Mouse (Mus musculus) intestine, postnatal 0 days (tissue): Measurements from ENCODE around the gene Polr2c. TPM values are rescaled to one million over a fixed set of nuclear protein-coding genes. Genes with fewer than 3 reads are reported as not detected.
A peak's percentile ranks its signal among the peaks of the same experiment; 100 is the strongest.

Experiments
- ATAC-seq: fragments of 200-750 bp; cut with Nextera tagmentation; 2 replicates; pipeline ENCODE4 v1.8.0; 2017; ENCODE audit warnings: mild to moderate bottlenecking, moderate TSS enrichment, moderate library complexity
- H3K27ac ChIP-seq: fragments of 300-500 bp; sonication (generic); 2 replicates; pipeline ENCODE4 v1.5.1; 2014; ENCODE audit warnings: mild to moderate bottlenecking, low read depth, low read length, moderate library complexity
- H3K27me3 ChIP-seq: fragments of 300-500 bp; sonication (generic); replicated peaks from 2 replicates; pipeline ENCODE4 v1.6.1; 2014; ENCODE audit warnings: low read length, mixed read lengths; ENCODE audit not compliant: control insufficient read depth, insufficient read depth
- H3K36me3 ChIP-seq: fragments of 300-500 bp; sonication (generic); 2 replicates; pipeline ENCODE4 v1.6.1; 2014; ENCODE audit warnings: mild to moderate bottlenecking, moderate library complexity; ENCODE audit not compliant: control insufficient read depth, insufficient read depth
- H3K4me1 ChIP-seq: fragments of 300-500 bp; sonication (generic); replicated peaks from 2 replicates; pipeline ENCODE4 v1.6.1; 2014; ENCODE audit warnings: antibody characterized with exemption, low read length, mixed read lengths; ENCODE audit not compliant: control insufficient read depth, insufficient read depth
- H3K4me2 ChIP-seq: fragments of 300-500 bp; sonication (generic); replicated peaks from 2 replicates; pipeline ENCODE4 v1.6.1; 2014; ENCODE audit warnings: low read depth, mild to moderate bottlenecking, moderate library complexity
- H3K4me3 ChIP-seq: fragments of 300-500 bp; sonication (generic); 2 replicates; pipeline ENCODE4 v1.5.1; 2014; ENCODE audit warnings: low read depth, low read length
- H3K9ac ChIP-seq: fragments of 300-500 bp; sonication (generic); 2 replicates; pipeline ENCODE4 v1.6.1; 2014; ENCODE audit warnings: mild to moderate bottlenecking, low read depth, low read length
- H3K9me3 ChIP-seq: fragments of 300-500 bp; sonication (generic); 2 replicates; pipeline ENCODE4 v1.6.1; 2016; ENCODE audit warnings: mixed run types; ENCODE audit not compliant: control insufficient read depth
- CTCF ChIP-seq: sonication (generic); IDR thresholded peaks from 2 replicates; pipeline ENCODE4 v1.5.1; 2016; ENCODE audit warnings: low read depth, mild to moderate bottlenecking, control low read depth, antibody characterized with exemption, moderate library complexity
- WGBS: fragments of 180-500 bp; shearing (Covaris S2); extraction: QIAGEN DNeasy Blood & Tissue Kit; methylation state at CpG from one replicate; pipeline ENCODE4 v1.1.7; 2014; 5-methylcytosine and 5-hydroxymethylcytosine counted together
- polyA plus RNA-seq: library from polyadenylated mRNA; unstranded; fragments of >200 nt; fragmentation: Nextera tagmentation; extraction: Ambion mirVana; gene quantifications from 2 replicates; pipeline ENCODE4 v1.2.1, GENCODE M21; 2015

The Polr2c gene
- 70.4 and 75.1 TPM in 2 replicates for polyA plus RNA-seq

DNA sequence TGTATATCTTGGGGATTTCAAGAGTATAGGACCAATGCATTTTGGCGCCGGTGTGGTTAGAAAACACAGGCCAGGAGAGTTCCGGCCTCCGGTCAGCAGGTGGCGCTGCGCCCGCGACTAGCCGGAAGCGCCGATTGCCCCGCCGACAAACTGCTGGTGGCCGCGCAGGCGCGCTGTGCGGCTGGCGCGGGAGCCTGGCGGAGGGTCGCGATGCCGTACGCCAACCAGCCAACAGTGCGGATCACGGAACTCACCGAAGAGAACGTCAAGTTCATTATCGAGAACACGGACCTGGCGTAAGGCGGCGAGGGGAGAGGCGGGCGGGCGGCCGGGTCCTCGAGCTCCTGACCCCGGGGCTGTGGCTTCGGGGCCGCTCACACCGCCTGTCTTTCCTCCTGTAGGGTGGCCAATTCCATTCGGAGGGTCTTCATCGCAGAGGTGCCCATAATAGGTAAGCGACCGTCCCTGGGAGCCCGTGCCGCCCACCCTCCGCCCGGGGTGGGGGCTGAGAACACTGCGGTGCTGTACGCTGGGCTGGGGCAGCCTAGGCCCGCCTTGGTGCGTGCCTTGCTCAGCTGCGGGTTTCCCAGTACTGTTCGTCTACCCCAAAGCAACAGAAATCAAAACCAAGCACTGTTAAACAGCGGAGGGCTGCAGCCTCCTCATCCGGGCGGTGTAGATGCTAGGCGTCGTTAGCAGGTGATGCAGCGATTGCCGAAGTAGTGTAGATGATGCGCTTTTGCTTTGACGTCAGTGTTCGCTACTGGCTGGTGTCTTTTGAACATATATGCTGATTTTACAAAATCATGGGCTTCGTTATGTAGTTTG, at the start of gene Polr2c:
TSS of gene Polr2c (plus strand) at position 105 of the 828 bp plus-strand sequence.
- Histone ChIP-seq H3K4me3 (peak within 1 kb of the TSS; percentile 93), H3K27ac (peak within 1 kb of the TSS; percentile 66), H3K9me3 (no peaks in the 10 kb centered on the region), H3K9ac (peak within 1 kb of the TSS; percentile 91), H3K36me3 (peaks cover 44% of the 10 kb centered on the region), H3K4me2 (peak within 1 kb of the TSS; percentile 79), H3K4me1 (no peaks in the 10 kb centered on the region), H3K27me3 (no peaks in the 10 kb centered on the region)
- TF ChIP-seq CTCF, result peak; percentile 94
- under 1% methylated on average over 68 of the region's 68 CpGs for WGBS
- peak; percentile 67 for ATAC-seq

DNA sequence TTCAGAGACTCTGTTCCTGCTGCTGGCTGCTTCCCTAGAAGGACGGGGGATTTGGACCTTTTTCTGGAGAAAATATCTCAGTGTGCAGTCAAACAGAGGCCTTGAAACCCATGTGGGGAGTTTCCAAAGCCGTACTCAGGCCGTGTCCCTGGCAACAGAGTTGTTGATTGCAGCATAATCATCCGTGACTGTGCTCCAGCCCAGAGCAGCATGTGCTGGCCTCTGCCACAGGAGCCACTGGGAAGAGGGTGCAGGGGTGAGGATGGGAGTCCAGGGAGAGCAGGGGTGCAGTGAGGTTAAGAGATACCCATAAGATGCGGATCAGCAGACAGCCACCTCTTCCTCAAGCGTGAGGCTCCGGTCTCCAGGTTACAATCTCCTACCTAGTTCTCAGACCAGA, 49.7 kb upstream of the Polr2c start:
- ATAC-seq, result no peak
- no peak overlapping the region for H3K4me2 ChIP-seq
- no peaks in the 10 kb centered on the region for H3K36me3 ChIP-seq
- no peak for TF ChIP-seq CTCF
- no peaks in the 10 kb centered on the region for H3K9me3 ChIP-seq
- H3K27me3 ChIP-seq, result no peaks in the 10 kb centered on the region
- H3K27ac ChIP-seq, result no peak overlapping the region
- H3K9ac ChIP-seq, result no peak overlapping the region
- WGBS, result 56% methylated on average over 7 of the region's 7 CpGs
- H3K4me3 ChIP-seq, result no peak overlapping the region
- no peaks in the 10 kb centered on the region for H3K4me1 ChIP-seq

DNA sequence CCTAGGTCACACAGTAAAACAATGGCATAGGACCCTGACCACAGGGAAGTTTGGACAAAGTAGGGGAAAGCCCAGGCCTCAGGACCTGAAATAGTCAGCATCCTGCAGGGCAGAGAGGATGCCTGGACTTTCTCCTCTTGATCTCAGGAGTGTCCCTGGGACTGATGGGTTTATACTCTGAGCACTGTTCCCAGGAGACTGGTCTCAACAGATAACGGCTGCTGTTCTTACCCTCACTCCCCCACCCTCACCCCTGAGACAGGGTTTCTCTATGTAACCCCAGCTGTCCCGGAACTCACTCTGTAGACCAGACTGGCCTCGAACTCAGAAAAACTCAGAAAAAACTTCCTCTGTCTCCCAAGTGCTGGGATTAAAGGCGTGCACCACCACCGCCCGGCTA, 48.9 kb upstream of the Polr2c start:
- H3K9me3 ChIP-seq, result no peaks in the 10 kb centered on the region
- no peaks in the 10 kb centered on the region for H3K27me3 ChIP-seq
- H3K9ac ChIP-seq, result no peak overlapping the region
- H3K27ac ChIP-seq, result no peak overlapping the region
- no peaks in the 10 kb centered on the region for H3K4me1 ChIP-seq
- TF ChIP-seq CTCF, result no peak
- no peak overlapping the region for H3K4me3 ChIP-seq
- H3K4me2 ChIP-seq, result no peak overlapping the region
- 82% methylated on average over 6 of the region's 6 CpGs for WGBS
- no peak for ATAC-seq
- H3K36me3 ChIP-seq, result no peaks in the 10 kb centered on the region

GRCm38 (mm10) chr8:94810153-94810552, 47.1 kb upstream of the Polr2c start, which contains the start of gene Ccl17:
Ccl17 (plus strand) TSS chr8:94810453.
- no peak within 1 kb of the TSS for H3K4me2 ChIP-seq
- no peaks in the 10 kb centered on the region for H3K4me1 ChIP-seq
- no peak for TF ChIP-seq CTCF
- no peaks in the 10 kb centered on the region for H3K9me3 ChIP-seq
- WGBS, result 37% methylated on average over 3 of the region's 3 CpGs
- ATAC-seq, result no peak
- no peak within 1 kb of the TSS for H3K9ac ChIP-seq
- no peak within 1 kb of the TSS for H3K4me3 ChIP-seq
- H3K27me3 ChIP-seq, result no peaks in the 10 kb centered on the region
- no peak within 1 kb of the TSS for H3K27ac ChIP-seq
- H3K36me3 ChIP-seq, result no peaks in the 10 kb centered on the region

- Histone ChIP-seq H3K4me2 (no peak overlapping the region), H3K4me1 (no peaks in the 10 kb centered on the region), H3K4me3 (no peak overlapping the region), H3K36me3 (no peaks in the 10 kb centered on the region), H3K9me3 (no peaks in the 10 kb centered on the region), H3K9ac (no peak overlapping the region), H3K27ac (no peak overlapping the region), H3K27me3 (no peaks in the 10 kb centered on the region)
- TF ChIP-seq CTCF, result no peak
- ATAC-seq, result no peak
- WGBS, result 64% methylated on average over 5 of the region's 5 CpGs
Observed at GRCm38 (mm10) chr8:94810855-94811254, 46.4 kb upstream of the Polr2c start.

- Histone ChIP-seq H3K9ac (no peak overlapping the region), H3K27me3 (no peaks in the 10 kb centered on the region), H3K4me3 (no peak overlapping the region), H3K27ac (no peak overlapping the region), H3K36me3 (no peaks in the 10 kb centered on the region), H3K9me3 (no peaks in the 10 kb centered on the region), H3K4me2 (no peak overlapping the region), H3K4me1 (no peaks in the 10 kb centered on the region)
- WGBS, result 73% methylated on average over 6 of the region's 6 CpGs
- no peak for ATAC-seq
- TF ChIP-seq CTCF, result no peak
Observed at GRCm38 (mm10) chr8:94811654-94812053, 45.6 kb upstream of the Polr2c start.
